In the genomic region with DNA sequence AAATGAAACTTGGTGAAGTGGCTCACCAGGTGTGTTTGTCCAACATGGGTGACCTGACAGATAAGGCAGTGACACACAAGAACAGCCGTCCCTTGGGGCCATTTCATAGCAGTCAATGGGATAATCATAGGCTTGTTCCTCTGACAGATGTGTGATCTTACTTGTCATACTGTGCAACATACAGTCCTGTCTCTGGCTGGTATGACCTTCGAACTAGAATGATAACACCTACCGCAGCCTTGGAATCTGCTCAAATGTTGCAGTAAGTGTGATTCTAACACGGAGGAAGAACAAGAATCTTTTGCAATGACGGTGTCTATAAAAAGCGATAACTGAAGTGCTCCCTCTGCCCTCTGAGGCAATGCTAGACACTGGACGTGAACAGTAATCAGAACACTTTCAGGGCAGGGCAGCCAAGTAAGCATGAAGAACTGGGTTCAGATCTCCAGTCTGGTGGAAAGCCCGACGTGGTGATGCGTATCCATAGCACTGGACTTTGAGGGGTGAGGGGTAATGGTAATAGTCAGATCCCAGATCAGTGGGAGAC, we compare ENCODE assay signal across 17 mouse cellular contexts. TPM values are rescaled to one million over a fixed set of nuclear protein-coding genes. Genes with fewer than 3 reads are reported as not detected.
"Had no signal": no experiment of that assay in that cellular context is flagged by ENCODE, and none has a peak within 500 bp of the region (broad histone marks: within the 10 kb centered on the region; RNA-seq: fewer than 3 reads in every experiment).

No protein-coding gene starts in this region.

- H3K27ac ChIP-seq: liver, embryonic 14.5 days; macrophage; midbrain, embryonic 12.5 days; neural tube, embryonic 12.5 days had no signal

- H3K4me1 ChIP-seq: neural tube, embryonic 12.5 days had no signal

- H3K36me3 ChIP-seq: midbrain, embryonic 12.5 days; neural tube, embryonic 12.5 days had no signal

- H3K27me3 ChIP-seq: midbrain, embryonic 12.5 days; neural tube, embryonic 12.5 days had no signal

- DNase-seq: lung, adult 18-20 months; lung, embryonic 14.5 days; lung, postnatal 10 days; lung, postnatal 36 days; midbrain, embryonic 14.5 days; right cerebral cortex, postnatal 14 days; spleen, adult 18-20 months; thymus, adult 18-20 months; thymus, postnatal 25 days; thymus, postnatal 4 days had no signal

- ATAC-seq: midbrain, embryonic 16.5 days had no signal

- H3K9ac ChIP-seq: liver, embryonic 14.5 days; lung, embryonic 14.5 days; midbrain, embryonic 12.5 days; neural tube, embryonic 12.5 days had no signal

- H3K4me3 ChIP-seq: megakaryocyte, embryonic 14.5 days; midbrain, embryonic 12.5 days; neural tube, embryonic 12.5 days had no signal

- H3K9me3 ChIP-seq: midbrain, embryonic 12.5 days; neural tube, embryonic 12.5 days had no signal

- H3K4me2 ChIP-seq: lung, embryonic 14.5 days; midbrain, embryonic 12.5 days; neural tube, embryonic 12.5 days had no signal

RNA-seq across cellular contexts. Expression of gene Apoh, which starts 9.8 kb away (rescaled TPM):
- polyA plus RNA-seq: macrophage; midbrain, embryonic 12.5 days; neural tube, embryonic 12.5 days; neural tube, embryonic 14.5 days had no signal
